Mouse (Mus musculus) T-helper 17 cell (primary cell): ENCODE measurements around the gene A030003K21Rik.
"Not testable (repeated sequence)": the region's sequence is repeated elsewhere in the genome, so short reads cannot be mapped to it uniquely, and the experiment has no call there.

Source experiments
- in situ Hi-C, 2 experiments: fragments of 300-600 bp; cut with MboI, MseI; formaldehyde crosslinking; loops; 1 replicate in 1 of 2; 2 replicates in 1 of 2; pipeline ENCODE4 v1.15.1; 2025; ENCODE audit warnings: high pct_unique_total_duplicates in 2 of 2

The A030003K21Rik gene

GRCm38 (mm10) chr1:82943295-82943694, at the start of gene A030003K21Rik:
TSS of gene A030003K21Rik (minus strand) at chr1:82943388.
- in situ Hi-C loops, result not testable (repeated sequence)

- in situ Hi-C loops, result loop anchor here in 1 of 2 experiments (5.0 kb wide), 1 partner anchor 65 kb away; no protein-coding TSS in a partner anchor
Measured at GRCm38 (mm10) chr1:82992093-82992492, 48.9 kb upstream of the A030003K21Rik start.

- in situ Hi-C loops, result loop anchor here in 1 of 2 experiments (5.0 kb wide), 1 partner anchor 64 kb away; no protein-coding TSS in a partner anchor
Measured at GRCm38 (mm10) chr1:82991596-82991995, 48.4 kb upstream of the A030003K21Rik start.

DNA sequence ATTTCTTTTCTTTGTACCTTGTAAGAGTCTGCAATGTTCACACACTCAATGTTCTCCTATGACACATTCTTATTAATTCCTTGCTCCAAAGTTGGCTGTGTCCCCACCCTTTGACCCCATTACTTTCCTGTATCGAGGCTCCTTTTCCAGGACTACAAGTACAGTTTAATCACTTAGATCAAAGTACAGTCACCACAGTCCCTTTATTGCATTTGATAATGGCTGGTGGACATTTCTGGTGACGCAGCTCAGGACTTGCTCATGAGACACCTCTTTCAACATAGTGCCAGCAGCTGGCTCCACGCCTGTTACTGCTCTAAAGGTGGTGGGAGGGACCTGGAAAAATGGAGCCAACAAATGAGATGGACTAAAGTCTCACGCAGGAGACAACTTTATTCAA, 47.9 kb upstream of the A030003K21Rik start:
- in situ Hi-C loops, result loop anchor here in 1 of 2 experiments (5.0 kb wide), 1 partner anchor 64 kb away; no protein-coding TSS in a partner anchor

DNA sequence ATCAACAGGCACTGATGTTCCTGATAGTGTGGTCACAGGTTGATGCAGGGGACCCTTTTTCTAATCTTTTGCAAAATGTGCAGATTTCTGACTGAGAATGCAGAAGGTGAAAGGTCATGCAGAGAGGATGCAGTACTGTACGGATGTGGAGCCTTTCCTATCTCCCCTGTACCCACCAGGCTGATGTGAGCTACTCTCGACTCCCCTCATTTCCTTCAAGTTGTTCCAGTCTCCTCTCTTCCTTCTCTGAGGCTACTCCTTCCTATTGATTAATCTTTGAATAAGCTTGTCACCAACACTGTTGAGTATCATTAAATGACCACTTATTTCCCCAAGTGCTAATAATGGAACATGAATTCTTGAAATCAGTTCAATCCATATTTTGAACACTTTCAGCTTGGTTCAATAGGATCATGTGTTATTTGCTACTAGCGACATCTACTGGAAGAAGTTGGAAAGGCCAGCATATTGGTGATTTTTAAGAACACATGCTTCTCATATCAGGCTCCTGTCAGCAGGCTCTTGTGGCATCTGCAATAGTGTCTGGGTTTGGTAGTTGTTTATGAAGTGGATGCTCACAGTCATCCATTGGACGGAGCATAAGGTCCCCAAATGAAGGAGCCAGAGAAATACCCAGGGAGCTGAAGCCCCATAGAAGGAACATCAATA, 44.5 kb upstream of the A030003K21Rik start:
- in situ Hi-C loops, result loop anchor here (5.0 kb wide), 1 partner anchor 200 kb away; no protein-coding TSS in a partner anchor

- in situ Hi-C loops, result loop anchor here (5.0 kb wide), 1 partner anchor 199 kb away; no protein-coding TSS in a partner anchor
Measured at GRCm38 (mm10) chr1:82986738-82987137, 43.5 kb upstream of the A030003K21Rik start.

DNA sequence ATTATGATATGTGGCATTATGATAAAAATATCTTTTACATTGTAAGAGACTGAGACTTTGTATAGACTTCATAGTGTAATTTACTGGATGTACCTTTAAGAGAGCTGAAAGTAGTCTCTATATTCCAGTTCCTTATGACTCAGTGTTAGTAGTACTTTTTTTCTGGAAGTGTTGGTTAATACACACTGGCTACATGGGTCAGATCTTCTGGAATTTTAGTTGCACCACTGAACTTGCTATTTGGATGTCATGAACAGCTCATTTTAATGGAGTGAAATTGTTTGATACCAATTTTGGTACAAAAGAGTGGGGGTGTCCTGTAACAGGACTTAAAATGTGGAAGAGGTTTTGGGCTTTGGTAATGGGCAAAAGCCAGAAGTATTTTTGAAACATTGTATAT, 34.7 kb upstream of the A030003K21Rik start:
- in situ Hi-C loops, result no loop called here

DNA sequence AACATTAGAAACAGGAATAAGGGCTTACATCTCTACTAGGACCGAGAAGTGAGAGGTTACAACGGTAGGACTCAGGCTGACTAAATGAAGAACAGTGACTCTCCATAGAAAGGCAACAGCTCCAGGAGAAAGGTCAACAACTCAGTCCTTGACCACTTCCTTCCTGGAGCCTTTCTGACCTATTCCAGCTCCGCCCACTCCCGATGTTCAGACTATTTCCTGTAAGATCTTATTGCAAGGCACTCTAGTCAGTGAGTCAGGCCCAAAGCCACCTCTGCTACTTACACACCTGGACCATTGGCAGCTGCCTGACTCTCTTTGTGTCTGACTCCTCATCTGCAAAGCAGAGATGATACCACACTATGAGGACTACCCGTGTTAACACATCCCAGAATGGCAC, 32.6 kb upstream of the A030003K21Rik start:
- in situ Hi-C loops, result no loop called here

GRCm38 (mm10) chr1:82974342-82974741, 31.2 kb upstream of the A030003K21Rik start:
- in situ Hi-C loops, result no loop called here

GRCm38 (mm10) chr1:82973901-82974300, 30.7 kb upstream of the A030003K21Rik start:
- in situ Hi-C loops, result no loop called here

DNA sequence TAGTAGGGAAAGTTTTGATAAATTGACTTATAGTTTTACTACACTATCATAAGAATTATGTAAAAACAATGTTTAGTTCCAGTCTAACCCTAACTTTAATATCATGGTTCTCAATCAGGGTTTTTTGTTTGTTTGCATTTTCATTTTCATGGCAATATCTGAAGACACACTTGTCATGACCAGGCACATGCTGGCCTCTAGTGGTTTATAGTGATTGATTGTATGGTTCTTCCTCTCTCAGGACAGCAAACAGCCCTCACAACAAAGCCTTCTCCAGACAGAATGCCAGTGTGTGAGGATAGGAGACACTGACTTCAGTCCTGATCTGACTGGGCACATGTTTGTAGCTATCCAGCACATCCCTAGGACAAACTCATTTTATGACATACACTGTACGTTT, 30.1 kb upstream of the A030003K21Rik start:
- in situ Hi-C loops, result no loop called here

GRCm38 (mm10) chr1:82972046-82972445, 28.9 kb upstream of the A030003K21Rik start:
- in situ Hi-C loops, result no loop called here

DNA sequence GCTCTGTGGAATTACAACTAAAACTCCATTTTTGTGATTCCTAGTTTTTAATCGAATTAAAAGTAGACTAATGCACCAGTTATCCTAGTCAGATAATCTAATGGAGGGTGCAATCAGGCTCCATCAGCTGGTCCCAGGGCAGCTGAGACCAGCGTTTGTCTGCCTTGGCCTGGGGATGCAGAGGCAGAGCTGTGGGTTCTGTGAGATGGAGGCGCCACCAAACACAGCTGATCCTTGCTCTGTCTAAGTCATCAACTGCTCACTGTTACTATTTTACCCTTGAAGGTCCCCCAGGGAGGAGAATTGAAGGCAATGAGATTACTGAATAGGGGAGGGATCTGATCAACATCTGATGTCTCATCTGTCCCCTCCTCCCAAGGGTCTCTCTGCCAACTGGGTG, 23.2 kb upstream of the A030003K21Rik start:
- in situ Hi-C loops, result no loop called here

- in situ Hi-C loops, result no loop called here
Measured at GRCm38 (mm10) chr1:82959870-82960385, 16.7 kb upstream of the A030003K21Rik start, which contains the start of gene Gm47955. TSS of gene Gm47955 (plus strand) at chr1:82960286.

DNA sequence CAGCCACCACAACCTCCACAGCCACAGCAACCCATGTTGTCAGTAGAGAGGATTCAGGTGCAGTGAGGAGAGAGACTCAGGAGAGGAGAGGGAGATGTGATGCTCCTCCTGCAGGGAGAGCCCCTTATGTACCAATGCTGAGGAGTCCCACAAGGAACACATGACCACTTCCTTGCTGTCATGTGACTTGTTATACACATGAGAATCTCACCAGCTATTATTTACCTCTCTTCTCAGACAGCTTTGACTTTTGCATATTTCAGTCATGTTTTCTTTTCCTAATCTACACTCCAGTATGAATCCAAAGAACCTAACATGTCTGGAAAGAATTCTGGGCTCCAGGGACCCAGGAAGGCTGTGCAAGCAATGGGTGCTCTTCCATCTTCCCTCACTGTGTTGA, 12.7 kb upstream of the A030003K21Rik start, which contains the start of gene Gm7544:
Gene Gm7544, minus strand, starts transcription at position 101 of the 400 bp plus-strand sequence.
- in situ Hi-C loops, result not testable (repeated sequence)

DNA sequence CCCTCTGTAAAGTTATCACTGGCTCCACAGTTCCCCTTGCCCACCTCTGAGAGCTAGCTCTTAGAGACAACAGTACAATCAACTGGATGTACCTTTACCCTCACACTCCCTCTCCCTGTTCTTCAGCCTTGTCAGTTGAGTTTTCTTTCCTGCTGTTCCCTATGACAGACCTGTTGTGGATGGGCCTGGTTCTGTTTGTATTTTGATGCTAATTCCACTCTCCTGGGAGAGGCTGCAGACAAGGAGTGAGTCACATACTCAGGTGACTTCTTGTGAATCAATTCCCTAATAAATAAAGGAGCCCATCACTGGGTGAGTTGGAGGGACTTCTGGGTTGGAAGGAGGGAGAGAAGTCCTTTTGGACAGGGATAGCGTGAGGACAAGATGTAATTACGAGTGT, 5.4 kb upstream of the A030003K21Rik start:
- in situ Hi-C loops, result no loop called here

GRCm38 (mm10) chr1:82946029-82946428, 2.8 kb upstream of the A030003K21Rik start:
- in situ Hi-C loops, result not testable (repeated sequence)

- in situ Hi-C loops, result not testable (repeated sequence)
Measured at GRCm38 (mm10) chr1:82942505-82942904, 683 bp downstream of the A030003K21Rik start.

- in situ Hi-C loops, result no loop called here
Measured at GRCm38 (mm10) chr1:82938666-82939065, 4.5 kb downstream of the A030003K21Rik start.

GRCm38 (mm10) chr1:82931326-82931725, 11.9 kb downstream of the A030003K21Rik start, which contains the start of gene Gm6217:
TSS of gene Gm6217 (minus strand) at chr1:82931399.
- in situ Hi-C loops, result not testable (repeated sequence)

DNA sequence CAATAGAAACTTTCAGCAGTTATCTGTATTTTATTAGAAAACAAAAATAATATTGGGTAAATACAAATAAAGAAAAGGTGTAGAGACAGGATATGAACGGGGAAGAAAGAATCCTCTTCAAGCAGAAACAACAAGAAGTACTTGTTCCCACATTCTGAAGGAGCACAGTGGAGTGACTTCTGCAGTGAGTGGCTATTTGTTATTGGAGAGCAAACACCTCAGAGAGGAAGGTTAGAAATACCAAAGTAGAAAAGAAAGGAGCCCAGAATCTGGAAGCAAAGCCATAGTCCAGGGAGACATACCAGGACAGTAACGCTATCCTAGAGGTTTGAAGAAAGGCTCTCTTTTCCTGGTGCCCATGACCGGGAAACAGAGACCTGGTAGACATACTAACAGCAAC, 12.6 kb downstream of the A030003K21Rik start:
- in situ Hi-C loops, result not testable (repeated sequence)

DNA sequence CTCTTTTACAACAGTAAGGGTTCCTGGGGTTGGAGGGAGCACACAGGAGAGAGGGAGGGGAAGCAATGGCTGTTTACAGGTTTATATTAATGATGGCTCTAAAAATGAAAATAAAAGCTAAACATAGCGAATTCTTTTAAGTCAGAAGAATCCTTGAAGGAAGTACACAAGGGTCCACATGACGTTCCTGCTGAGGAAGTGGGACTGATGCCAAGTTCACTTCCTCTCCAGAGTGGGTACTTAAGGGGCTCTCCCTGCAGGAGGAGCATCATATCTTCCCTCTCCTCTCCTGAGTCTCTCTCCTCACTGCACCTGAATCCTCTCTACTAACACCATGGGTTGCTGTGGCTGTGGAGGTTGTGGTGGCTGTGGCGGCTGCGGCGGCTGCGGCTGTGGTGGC, 18.5 kb downstream of the A030003K21Rik start, which contains the start of gene A030014E15Rik:
Gene A030014E15Rik, plus strand, starts transcription at position 268 of the 400 bp plus-strand sequence.
- in situ Hi-C loops, result loop anchor here in 1 of 2 experiments (5.0 kb wide), 1 partner anchor 68 kb away; no protein-coding TSS in a partner anchor
